Mouse (Mus musculus) liver, embryonic 15.5 days (tissue): ENCODE results near the gene Zdhhc8. TPM values are rescaled to one million over a fixed set of nuclear protein-coding genes. Genes with fewer than 3 reads are reported as not detected.

Experiments
- ATAC-seq: fragments of 200-750 bp; cut with Nextera tagmentation; 2 replicates; pipeline ENCODE4 v1.8.0; 2017; ENCODE audit warnings: moderate number of reproducible peaks, mild to moderate bottlenecking, moderate library complexity; ENCODE audit not compliant: insufficient read depth
- H3K27ac ChIP-seq: fragments of 300-500 bp; sonication (generic); replicated peaks from 2 replicates; pipeline ENCODE4 v1.5.1; 2015; ENCODE audit warnings: mild to moderate bottlenecking, inconsistent platforms
- H3K27me3 ChIP-seq: fragments of 300-500 bp; sonication (generic); 2 replicates; pipeline ENCODE4 v1.6.1; 2015; ENCODE audit warnings: mild to moderate bottlenecking, inconsistent platforms
- H3K36me3 ChIP-seq: fragments of 300-500 bp; sonication (generic); replicated peaks from 2 replicates; pipeline ENCODE4 v1.6.1; 2015; ENCODE audit warnings: moderate library complexity, mild to moderate bottlenecking, inconsistent platforms
- H3K4me1 ChIP-seq: fragments of 300-500 bp; sonication (generic); replicated peaks from 2 replicates; pipeline ENCODE4 v1.6.1; 2015; ENCODE audit warnings: inconsistent platforms
- H3K4me2 ChIP-seq: fragments of 300-500 bp; sonication (generic); 2 replicates; pipeline ENCODE4 v1.6.1; 2015; ENCODE audit warnings: moderate library complexity, mild to moderate bottlenecking, inconsistent platforms
- H3K4me3 ChIP-seq: fragments of 300-500 bp; sonication (generic); replicated peaks from 2 replicates; pipeline ENCODE4 v1.5.1; 2015; ENCODE audit warnings: mild to moderate bottlenecking, inconsistent platforms
- H3K9ac ChIP-seq: fragments of 300-500 bp; sonication (generic); 2 replicates; pipeline ENCODE4 v1.6.1; 2015; ENCODE audit warnings: moderate library complexity, mild to moderate bottlenecking, inconsistent platforms
- H3K9me3 ChIP-seq: fragments of 300-500 bp; sonication (generic); replicated peaks from 2 replicates; pipeline ENCODE4 v1.6.1; 2016; ENCODE audit warnings: inconsistent platforms
- WGBS: fragments of 180-500 bp; shearing (Covaris S2); methylation state at CpG from one replicate; pipeline ENCODE4 v1.1.7; 2015; ENCODE audit warnings: mixed read lengths; ENCODE audit not compliant: insufficient replicate concordance; 5-methylcytosine and 5-hydroxymethylcytosine counted together
- polyA plus RNA-seq: library from polyadenylated mRNA; unstranded; fragments of >200 nt; fragmentation: Nextera tagmentation; extraction: Ambion mirVana; gene quantifications from 2 replicates; pipeline ENCODE4 v1.2.1, GENCODE M21; 2015

Gene Zdhhc8
- polyA plus RNA-seq, 1 experiment from 2014 or later: 1.6 TPM

- H3K27ac ChIP-seq: no peak overlapping the region
- H3K4me3 ChIP-seq: no peak overlapping the region
- no peaks in the 10 kb centered on the region for H3K36me3 ChIP-seq
- no peaks in the 10 kb centered on the region for H3K9me3 ChIP-seq
- no peak for ATAC-seq
- H3K27me3 ChIP-seq: peaks cover 27% of the 10 kb centered on the region
- H3K4me1 ChIP-seq: peaks cover 24% of the 10 kb centered on the region; the same call in 1 of the 2 replicates
- 73% methylated on average over 6 of the region's 6 CpGs for WGBS
- H3K9ac ChIP-seq: no peak overlapping the region
- no peak overlapping the region for H3K4me2 ChIP-seq
Measured at GRCm38 (mm10) chr16:18230617-18231016, 4.3 kb downstream of the Zdhhc8 start.

- Histone ChIP-seq H3K9ac (no peak overlapping the region), H3K4me3 (no peak overlapping the region), H3K4me2 (no peak overlapping the region), H3K27me3 (peaks cover 17% of the 10 kb centered on the region), H3K9me3 (no peaks in the 10 kb centered on the region), H3K36me3 (no peaks in the 10 kb centered on the region), H3K27ac (no peak overlapping the region), H3K4me1 (peaks cover 14% of the 10 kb centered on the region; the same call in 1 of the 2 replicates)
- no peak for ATAC-seq
- WGBS: 63% methylated on average over 11 of the region's 11 CpGs
Measured at GRCm38 (mm10) chr16:18229622-18230021, 5.3 kb downstream of the Zdhhc8 start.

GRCm38 (mm10) chr16:18228856-18229255 lies 6.1 kb downstream of the Zdhhc8 start:
- Histone ChIP-seq H3K27ac (no peak overlapping the region), H3K9ac (no peak overlapping the region), H3K9me3 (no peaks in the 10 kb centered on the region), H3K36me3 (no peaks in the 10 kb centered on the region), H3K4me1 (peaks cover 9% of the 10 kb centered on the region; the same call in 1 of the 2 replicates), H3K4me3 (no peak overlapping the region), H3K4me2 (no peak overlapping the region), H3K27me3 (peaks cover 9% of the 10 kb centered on the region)
- 74% methylated on average over 4 of the region's 4 CpGs for WGBS
- ATAC-seq: no peak

- ATAC-seq: peak; percentile 11; the same call in 1 of the 2 replicates
- no peak overlapping the region for H3K9ac ChIP-seq
- no peak overlapping the region for H3K4me2 ChIP-seq
- peaks cover 8% of the 10 kb centered on the region; the same call in 1 of the 2 replicates for H3K4me1 ChIP-seq
- no peak overlapping the region for H3K4me3 ChIP-seq
- no peaks in the 10 kb centered on the region for H3K9me3 ChIP-seq
- H3K36me3 ChIP-seq: no peaks in the 10 kb centered on the region
- no peak overlapping the region for H3K27ac ChIP-seq
- H3K27me3 ChIP-seq: peaks cover under 1% of the 10 kb centered on the region; the same call in 1 of the 2 replicates
- 73% methylated on average over 20 of the region's 20 CpGs for WGBS
Measured at GRCm38 (mm10) chr16:18227897-18228422, 7.0 kb downstream of the Zdhhc8 start.

- no peak for ATAC-seq
- WGBS: 76% methylated on average over 13 of the region's 13 CpGs
Measured at GRCm38 (mm10) chr16:18227187-18227586, 7.7 kb downstream of the Zdhhc8 start.

GRCm38 (mm10) chr16:18222188-18222587 lies 12.7 kb downstream of the Zdhhc8 start:
- no peak overlapping the region for H3K9ac ChIP-seq
- H3K27me3 ChIP-seq: no peaks in the 10 kb centered on the region
- H3K4me1 ChIP-seq: no peaks in the 10 kb centered on the region; the same call in none of the 2 replicates
- no peak overlapping the region for H3K27ac ChIP-seq
- H3K9me3 ChIP-seq: no peaks in the 10 kb centered on the region
- H3K4me3 ChIP-seq: no peak overlapping the region
- no peak overlapping the region for H3K4me2 ChIP-seq
- ATAC-seq: no peak
- no peaks in the 10 kb centered on the region for H3K36me3 ChIP-seq
- 68% methylated on average over 11 of the region's 11 CpGs for WGBS

More at GRCm38 (mm10) chr16:18227187-18227586, 7.7 kb downstream of the Zdhhc8 start:
- Histone ChIP-seq H3K36me3 (no peaks in the 10 kb centered on the region), H3K27me3 (no peaks in the 10 kb centered on the region), H3K4me2 (no peak overlapping the region), H3K9ac (no peak overlapping the region), H3K4me1 (peaks cover 8% of the 10 kb centered on the region; the same call in 1 of the 2 replicates), H3K27ac (no peak overlapping the region), H3K9me3 (no peaks in the 10 kb centered on the region), H3K4me3 (no peak overlapping the region)

GRCm38 (mm10) chr16:18221543-18221898 lies 13.4 kb downstream of the Zdhhc8 start:
- H3K9ac ChIP-seq: no peak overlapping the region
- H3K9me3 ChIP-seq: no peaks in the 10 kb centered on the region
- H3K36me3 ChIP-seq: no peaks in the 10 kb centered on the region
- no peak overlapping the region for H3K4me3 ChIP-seq
- H3K27ac ChIP-seq: no peak overlapping the region
- no peak for ATAC-seq
- 61% methylated on average over 11 of the region's 11 CpGs for WGBS
- no peaks in the 10 kb centered on the region; the same call in none of the 2 replicates for H3K4me1 ChIP-seq
- no peaks in the 10 kb centered on the region for H3K27me3 ChIP-seq
- H3K4me2 ChIP-seq: no peak overlapping the region

- Histone ChIP-seq H3K4me2 (no peak overlapping the region), H3K27ac (no peak overlapping the region), H3K9ac (no peak overlapping the region), H3K36me3 (no peaks in the 10 kb centered on the region), H3K27me3 (no peaks in the 10 kb centered on the region), H3K4me3 (no peak overlapping the region), H3K4me1 (no peaks in the 10 kb centered on the region; the same call in none of the 2 replicates), H3K9me3 (no peaks in the 10 kb centered on the region)
- ATAC-seq: no peak
- WGBS: 68% methylated on average over 6 of the region's 6 CpGs
Measured at GRCm38 (mm10) chr16:18220856-18221542, 13.9 kb downstream of the Zdhhc8 start.

GRCm38 (mm10) chr16:18220001-18220400 lies 14.9 kb downstream of the Zdhhc8 start:
- Histone ChIP-seq H3K9ac (no peak overlapping the region), H3K9me3 (no peaks in the 10 kb centered on the region), H3K4me1 (no peaks in the 10 kb centered on the region; the same call in none of the 2 replicates), H3K27me3 (no peaks in the 10 kb centered on the region), H3K36me3 (no peaks in the 10 kb centered on the region), H3K27ac (no peak overlapping the region), H3K4me3 (no peak overlapping the region), H3K4me2 (no peak overlapping the region)
- ATAC-seq: no peak
- 29% methylated on average over 8 of the region's 8 CpGs for WGBS

- Histone ChIP-seq H3K27me3 (no peaks in the 10 kb centered on the region), H3K36me3 (no peaks in the 10 kb centered on the region), H3K4me2 (no peak overlapping the region), H3K27ac (no peak overlapping the region), H3K4me1 (no peaks in the 10 kb centered on the region; the same call in none of the 2 replicates), H3K9ac (no peak overlapping the region), H3K9me3 (no peaks in the 10 kb centered on the region), H3K4me3 (no peak overlapping the region)
- WGBS: 74% methylated on average over 9 of the region's 9 CpGs
- ATAC-seq: no peak
Measured at GRCm38 (mm10) chr16:18218580-18218996, 16.3 kb downstream of the Zdhhc8 start.

GRCm38 (mm10) chr16:18217579-18217978 lies 17.4 kb downstream of the Zdhhc8 start, which contains the start of gene Ccdc188:
Gene Ccdc188 (plus strand): TSS chr16:18217879.
- Histone ChIP-seq H3K9me3 (no peaks in the 10 kb centered on the region), H3K27me3 (no peaks in the 10 kb centered on the region), H3K4me1 (no peaks in the 10 kb centered on the region; the same call in none of the 2 replicates), H3K4me2 (no peak within 1 kb of the TSS), H3K36me3 (no peaks in the 10 kb centered on the region), H3K27ac (no peak within 1 kb of the TSS), H3K9ac (no peak within 1 kb of the TSS), H3K4me3 (no peak within 1 kb of the TSS)
- 64% methylated on average over 4 of the region's 4 CpGs for WGBS
- ATAC-seq: no peak
